Mouse (Mus musculus) c-Kit-positive CD71-positive TER-119-positive erythroid progenitor cells, embryonic 14.5 days (primary cell): ENCODE results near the gene Olfr1480.

Experiments used
- DNase-seq: peaks from one replicate; pipeline ENCODE4 v3.0.0-alpha.2; 2013; ENCODE audit warnings: low spot score

The Olfr1480 gene

GRCm38 (mm10) chr19:13527613-13528012 lies at the start of gene Olfr1480:
TSS of gene Olfr1480 (plus strand) at chr19:13527913.
- DNase-seq: no peak

GRCm38 (mm10) chr19:13480096-13480495 lies 47.6 kb upstream of the Olfr1480 start, which contains the start of gene Olfr1475:
TSS of gene Olfr1475 (minus strand) at chr19:13480196.
- no peak for DNase-seq

GRCm38 (mm10) chr19:13500246-13500645 lies 27.5 kb upstream of the Olfr1480 start, which contains the start of gene Olfr1477:
TSS of gene Olfr1477 (plus strand) at chr19:13500546.
- DNase-seq: no peak
